Mouse (Mus musculus): ENCODE measurements around the gene Grip1. TPM values are rescaled to one million over a fixed set of nuclear protein-coding genes. Genes with fewer than 3 reads are reported as not detected.

Grip1 gene
- polyA plus RNA-seq, 1 experiment from 2014 or later, result 0.87 TPM

- no peak for ATAC-seq (ENCODE audit: low FRiP score, low TSS enrichment)
- no peaks in the 10 kb centered on the region for H3K27me3 ChIP-seq (ENCODE audit: control insufficient read depth, insufficient read depth, low read length)
- no peaks in the 10 kb centered on the region for H3K4me1 ChIP-seq (replicated peaks; ENCODE audit: control insufficient read depth, insufficient read depth)
- H3K27ac ChIP-seq (replicated peaks), result no peak overlapping the region
- TF ChIP-seq CTCF (IDR thresholded peaks at IDR 0.05; ENCODE audit: low read depth), result no peak
- TF ChIP-seq EP300 (optimal IDR thresholded peaks at IDR 0.05), result no peak
- H3K4me3 ChIP-seq (ENCODE audit: low read depth, low read length), result no peak overlapping the region
- H3K9me3 ChIP-seq (ENCODE audit: control insufficient read depth, low read length), result no peaks in the 10 kb centered on the region
- no peak overlapping the region for H3K4me2 ChIP-seq (replicated peaks; ENCODE audit: low read depth)
- no peaks in the 10 kb centered on the region for H3K36me3 ChIP-seq (ENCODE audit: control insufficient read depth, insufficient read depth, low read length)
- WGBS, result 57% methylated on average over 4 of the region's 4 CpGs
- no peak for DNase-seq (ENCODE audit: low spot score)
- H3K9ac ChIP-seq (ENCODE audit: low read length), result no peak overlapping the region
Measured at GRCm38 (mm10) chr10:119820428-119820827, 366.8 kb downstream of the Grip1 start.

GRCm38 (mm10) chr10:119823691-119824090, 370.1 kb downstream of the Grip1 start:
- no peaks in the 10 kb centered on the region for H3K9me3 ChIP-seq (ENCODE audit: control insufficient read depth, low read length)
- no peak overlapping the region for H3K4me3 ChIP-seq (ENCODE audit: low read depth, low read length)
- no peak overlapping the region for H3K9ac ChIP-seq (ENCODE audit: low read length)
- ATAC-seq (ENCODE audit: low FRiP score, low TSS enrichment) (no peak), DNase-seq (ENCODE audit: low spot score) (no peak)
- no peaks in the 10 kb centered on the region for H3K27me3 ChIP-seq (ENCODE audit: control insufficient read depth, insufficient read depth, low read length)
- no peak overlapping the region for H3K4me2 ChIP-seq (replicated peaks; ENCODE audit: low read depth)
- WGBS, result 64% methylated on average over 7 of the region's 7 CpGs
- H3K4me1 ChIP-seq (replicated peaks; ENCODE audit: control insufficient read depth, insufficient read depth), result no peaks in the 10 kb centered on the region
- H3K27ac ChIP-seq (replicated peaks), result no peak overlapping the region
- TF ChIP-seq EP300 (optimal IDR thresholded peaks at IDR 0.05) (no peak), CTCF (IDR thresholded peaks at IDR 0.05; ENCODE audit: low read depth) (no peak)
- H3K36me3 ChIP-seq (ENCODE audit: control insufficient read depth, insufficient read depth, low read length), result no peaks in the 10 kb centered on the region

GRCm38 (mm10) chr10:119824521-119824920, 370.9 kb downstream of the Grip1 start:
- ATAC-seq (ENCODE audit: low FRiP score, low TSS enrichment) (no peak), DNase-seq (ENCODE audit: low spot score) (no peak)
- 46% methylated on average over 11 of the region's 11 CpGs for WGBS

GRCm38 (mm10) chr10:119830388-119830956, 376.8 kb downstream of the Grip1 start:
- 73% methylated on average over 6 of the region's 6 CpGs for WGBS
- no peak for TF ChIP-seq CTCF (IDR thresholded peaks at IDR 0.05; ENCODE audit: low read depth)
- no peak for TF ChIP-seq EP300 (optimal IDR thresholded peaks at IDR 0.05)
- H3K9me3 ChIP-seq (ENCODE audit: control insufficient read depth, low read length), result no peaks in the 10 kb centered on the region
- H3K36me3 ChIP-seq (ENCODE audit: control insufficient read depth, insufficient read depth, low read length), result no peaks in the 10 kb centered on the region
- H3K27ac ChIP-seq (replicated peaks), result no peak overlapping the region
- no peaks in the 10 kb centered on the region for H3K27me3 ChIP-seq (ENCODE audit: control insufficient read depth, insufficient read depth, low read length)
- ATAC-seq (ENCODE audit: low FRiP score, low TSS enrichment) (no peak), DNase-seq (ENCODE audit: low spot score) (peak; percentile 34)
- H3K4me3 ChIP-seq (ENCODE audit: low read depth, low read length), result no peak overlapping the region
- H3K4me1 ChIP-seq (replicated peaks; ENCODE audit: control insufficient read depth, insufficient read depth), result no peaks in the 10 kb centered on the region
- H3K4me2 ChIP-seq (replicated peaks; ENCODE audit: low read depth), result no peak overlapping the region
- no peak overlapping the region for H3K9ac ChIP-seq (ENCODE audit: low read length)

More at GRCm38 (mm10) chr10:119824521-119824920, 370.9 kb downstream of the Grip1 start:
- no peak overlapping the region for H3K4me2 ChIP-seq (replicated peaks; ENCODE audit: low read depth)
- H3K9ac ChIP-seq (ENCODE audit: low read length), result no peak overlapping the region
- H3K4me1 ChIP-seq (replicated peaks; ENCODE audit: control insufficient read depth, insufficient read depth), result no peaks in the 10 kb centered on the region
- no peak overlapping the region for H3K4me3 ChIP-seq (ENCODE audit: low read depth, low read length)
- no peak overlapping the region for H3K27ac ChIP-seq (replicated peaks)
- no peaks in the 10 kb centered on the region for H3K27me3 ChIP-seq (ENCODE audit: control insufficient read depth, insufficient read depth, low read length)
- TF ChIP-seq EP300 (optimal IDR thresholded peaks at IDR 0.05) (no peak), CTCF (IDR thresholded peaks at IDR 0.05; ENCODE audit: low read depth) (no peak)
- H3K36me3 ChIP-seq (ENCODE audit: control insufficient read depth, insufficient read depth, low read length), result no peaks in the 10 kb centered on the region
- H3K9me3 ChIP-seq (ENCODE audit: control insufficient read depth, low read length), result no peaks in the 10 kb centered on the region

DNA sequence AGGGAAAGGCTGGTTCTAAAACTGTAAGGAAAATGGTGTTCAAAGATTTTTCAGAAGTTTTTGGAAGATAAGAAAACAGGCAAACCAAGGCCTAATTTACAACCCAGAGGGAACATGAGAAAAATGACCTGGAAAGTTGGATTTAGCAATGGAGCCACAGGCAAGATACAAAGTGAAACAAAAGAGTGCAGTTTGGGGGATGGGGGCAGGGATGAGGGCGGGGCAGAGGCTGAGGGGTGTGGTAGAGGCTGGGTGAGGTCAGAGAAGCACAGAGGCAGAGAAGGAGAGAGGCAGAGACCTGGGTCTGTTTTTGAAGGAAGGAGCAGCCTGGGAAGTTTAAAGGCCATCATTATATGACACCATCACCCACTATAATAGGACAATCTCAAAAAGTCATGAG, 377.5 kb downstream of the Grip1 start:
- no peaks in the 10 kb centered on the region for H3K4me1 ChIP-seq (replicated peaks; ENCODE audit: control insufficient read depth, insufficient read depth)
- TF ChIP-seq EP300 (optimal IDR thresholded peaks at IDR 0.05), result no peak
- TF ChIP-seq CTCF (IDR thresholded peaks at IDR 0.05; ENCODE audit: low read depth), result no peak
- ATAC-seq (ENCODE audit: low FRiP score, low TSS enrichment), result no peak
- H3K36me3 ChIP-seq (ENCODE audit: control insufficient read depth, insufficient read depth, low read length), result no peaks in the 10 kb centered on the region
- H3K4me2 ChIP-seq (replicated peaks; ENCODE audit: low read depth), result no peak overlapping the region
- H3K27me3 ChIP-seq (ENCODE audit: control insufficient read depth, insufficient read depth, low read length), result no peaks in the 10 kb centered on the region
- 79% methylated on average over 1 of the region's 1 CpGs for WGBS
- no peak overlapping the region for H3K4me3 ChIP-seq (ENCODE audit: low read depth, low read length)
- H3K9me3 ChIP-seq (ENCODE audit: control insufficient read depth, low read length), result no peaks in the 10 kb centered on the region
- no peak for DNase-seq (ENCODE audit: low spot score)
- H3K27ac ChIP-seq (replicated peaks), result no peak overlapping the region
- H3K9ac ChIP-seq (ENCODE audit: low read length), result no peak overlapping the region

DNA sequence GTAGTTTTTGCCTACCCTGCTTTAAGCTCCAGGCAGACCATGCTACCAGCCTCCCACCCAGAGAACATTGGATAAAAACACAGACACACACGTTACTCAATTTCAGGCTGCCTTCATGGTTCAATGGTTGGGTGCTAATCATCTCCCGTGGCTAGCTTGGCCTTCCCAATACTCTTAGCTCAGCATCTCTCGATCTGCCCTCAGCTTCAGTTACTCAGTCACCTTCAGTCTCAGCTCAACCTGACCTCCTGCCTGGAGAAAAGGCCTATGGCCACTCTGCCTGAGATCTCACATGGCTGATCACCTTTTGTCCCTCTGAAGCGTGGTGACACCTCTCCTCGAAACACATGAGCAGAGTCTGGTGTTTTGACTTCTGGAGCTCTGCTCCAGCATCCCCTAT, 379.7 kb downstream of the Grip1 start:
- ATAC-seq (ENCODE audit: low FRiP score, low TSS enrichment), result no peak
- Histone ChIP-seq H3K27ac (replicated peaks) (no peak overlapping the region), H3K4me3 (ENCODE audit: low read depth, low read length) (no peak overlapping the region), H3K9me3 (ENCODE audit: control insufficient read depth, low read length) (no peaks in the 10 kb centered on the region), H3K4me2 (replicated peaks; ENCODE audit: low read depth) (no peak overlapping the region), H3K9ac (ENCODE audit: low read length) (no peak overlapping the region), H3K27me3 (ENCODE audit: control insufficient read depth, insufficient read depth, low read length) (no peaks in the 10 kb centered on the region), H3K36me3 (ENCODE audit: control insufficient read depth, insufficient read depth, low read length) (no peaks in the 10 kb centered on the region), H3K4me1 (replicated peaks; ENCODE audit: control insufficient read depth, insufficient read depth) (no peaks in the 10 kb centered on the region)
- TF ChIP-seq EP300 (optimal IDR thresholded peaks at IDR 0.05), result no peak
- TF ChIP-seq CTCF (IDR thresholded peaks at IDR 0.05; ENCODE audit: low read depth), result no peak
- no peak for DNase-seq (ENCODE audit: low spot score)
- 84% methylated on average over 5 of the region's 5 CpGs for WGBS

All from stomach, postnatal 0 days (tissue).